Mouse (Mus musculus) CH12.LX (cell line): ENCODE measurements around the gene Atp6ap1l.

ENCODE experiments used
- CHD2 ChIP-seq: IDR thresholded peaks from 2 replicates; pipeline ENCODE4 v1.6.1; 2011; ENCODE audit warnings: low read length, improper control_type of control experiment
- CTCF ChIP-seq, 2 experiments: IDR thresholded peaks in 1 of 2; conservative IDR thresholded peaks in 1 of 2; 2 replicates each; pipeline ENCODE4 v1.5.1; 2011 to 2012; ENCODE audit warnings: low read depth in 2 of 2, low read length in 2 of 2, improper control_type of control experiment in 1 of 2, inconsistent platforms in 1 of 2, mild to moderate bottlenecking in 1 of 2, moderate library complexity in 1 of 2
- EP300 ChIP-seq: IDR thresholded peaks from 2 replicates; pipeline ENCODE4 v1.6.1; 2011; ENCODE audit warnings: low read length, improper control_type of control experiment
- MAFK ChIP-seq: IDR thresholded peaks from 2 replicates; pipeline ENCODE4 v1.6.1; 2011; ENCODE audit warnings: low read length, improper control_type of control experiment; ENCODE audit not compliant: insufficient replicate concordance
- MAX ChIP-seq: IDR thresholded peaks from 2 replicates; pipeline ENCODE4 v1.6.1; 2011; ENCODE audit warnings: low read length, improper control_type of control experiment
- MEF2A ChIP-seq: IDR thresholded peaks from 2 replicates; pipeline ENCODE4 v1.6.1; 2014; ENCODE audit warnings: low read depth, mild to moderate bottlenecking, inconsistent platforms, low read length, improper control_type of control experiment, borderline replicate concordance
- POLR2A ChIP-seq: IDR thresholded peaks from 2 replicates; pipeline ENCODE4 v1.6.1; 2011; ENCODE audit warnings: low read depth, mild to moderate bottlenecking, improper control_type of control experiment, low read length
- SIN3A ChIP-seq: IDR thresholded peaks from 2 replicates; pipeline ENCODE4 v1.6.1; 2012; ENCODE audit warnings: low read length, improper control_type of control experiment, inconsistent platforms
- TBP ChIP-seq: conservative IDR thresholded peaks from 2 replicates; pipeline ENCODE4 v1.6.1; 2011; ENCODE audit warnings: low read depth, low read length, improper control_type of control experiment

DNA sequence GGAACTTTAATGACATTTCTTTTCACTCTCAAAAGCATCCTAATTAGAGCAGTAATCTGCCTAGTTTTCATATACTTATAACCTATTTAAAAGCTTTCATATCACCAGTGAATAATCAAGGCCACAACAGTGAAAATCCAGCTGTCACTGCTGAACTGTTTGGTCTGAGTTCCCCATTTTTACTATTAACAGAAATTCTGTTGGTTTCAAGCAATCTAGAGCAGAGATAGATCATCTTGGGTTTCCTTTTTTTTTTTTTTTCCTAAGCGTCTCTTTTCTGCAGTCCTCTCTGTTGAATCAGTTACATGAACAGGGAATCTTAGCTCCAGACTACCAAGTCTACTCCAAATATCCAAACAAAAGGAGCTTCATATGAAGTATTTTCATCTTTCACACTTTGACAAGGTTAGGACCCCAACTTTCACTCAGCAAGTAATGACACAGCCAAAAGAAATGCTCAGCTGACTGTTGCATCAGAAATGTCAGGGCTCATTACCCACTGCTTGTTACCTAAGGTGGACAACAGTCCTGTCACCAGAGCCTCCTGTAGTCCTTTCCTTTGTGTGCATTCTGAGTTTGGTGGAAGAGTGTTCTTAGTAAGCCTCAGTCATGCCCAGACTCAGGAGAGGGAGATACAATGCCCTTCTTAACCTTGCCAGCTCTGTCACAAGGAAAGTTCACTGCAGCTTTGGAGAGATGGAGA is 23.3 kb downstream of the Atp6ap1l start:
- TF ChIP-seq CTCF (conservative IDR thresholded peaks at IDR 0.05 in 1 of 2, IDR thresholded peaks at IDR 0.05 in 1 of 2; ENCODE audit: low read depth in 2 of 2, low read length in 2 of 2) = no peak
- TF ChIP-seq EP300 = no peak
- TF ChIP-seq MAX = no peak
- TF ChIP-seq POLR2A = no peak
- no peak for TF ChIP-seq SIN3A
- TF ChIP-seq TBP = no peak
- TF ChIP-seq MAFK = no peak
- TF ChIP-seq MEF2A = no peak
- TF ChIP-seq CHD2 = no peak
